Comparison of ENCODE assay signal across 8 mouse cellular contexts in the genomic region with DNA sequence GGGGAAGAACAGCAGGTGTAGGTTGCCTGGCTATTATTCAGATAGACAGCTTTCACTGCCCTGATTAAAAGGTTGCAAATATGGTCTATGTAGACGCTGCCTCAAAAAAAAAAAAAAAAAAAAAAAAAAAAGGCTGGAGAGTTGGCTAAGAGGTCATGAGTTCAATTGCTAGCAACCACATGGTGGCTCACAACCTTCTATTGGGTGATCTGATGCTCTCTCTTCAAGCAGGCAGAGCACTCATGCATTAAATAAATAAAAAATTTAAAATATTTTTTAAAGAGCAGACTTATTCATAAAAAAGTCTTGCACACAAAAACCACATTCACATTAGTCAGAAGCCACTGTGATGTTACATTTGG. TPM values are rescaled to one million over a fixed set of nuclear protein-coding genes. Genes with fewer than 3 reads are reported as not detected.
DNase-seq lines count a peak whose midpoint lies in the region; ATAC-seq and TF ChIP-seq lines count a peak whose summit lies in the region.

No protein-coding gene starts in this region.

- no peak for TF ChIP-seq CTCF in spleen, adult 2 months (IDR thresholded peaks at IDR 0.05; ENCODE audit: extremely low read depth, insufficient read depth, insufficient read length, insufficient replicate concordance)

- ATAC-seq in liver, embryonic 11.5 days (replicated peaks; ENCODE audit: low FRiP score), result no peak
- no peak for ATAC-seq in inflammation-experienced regulatory T-cells, adult 6 months

- H3K36me3 ChIP-seq in spleen, adult 2 months (ENCODE audit: control insufficient read depth, insufficient read depth, low read length), result peaks cover 24% of the 10 kb centered on the region
- H3K36me3 ChIP-seq in liver, embryonic 11.5 days (ENCODE audit: control insufficient read depth, insufficient read depth, low read length), result peaks cover 35% of the 10 kb centered on the region

- DNase-seq in embryo, embryonic 11 days, result peak; percentile 48
- DNase-seq in embryo, embryonic 10.5 days (ENCODE audit: low spot score), result no peak
- no peak for DNase-seq in spleen, adult 2 months (ENCODE audit: low read depth in 1 of 2, low spot score in 2 of 2)
- no peak for DNase-seq in spleen, postnatal 4 days (ENCODE audit: low spot score in 2 of 2)
- DNase-seq in liver, embryonic 11.5 days (ENCODE audit: low spot score), result no peak
- DNase-seq in adrenal gland, adult 18-20 months (ENCODE audit: low spot score in 2 of 2), result no peak
- DNase-seq in right cerebral cortex, adult 2 months (ENCODE audit: low spot score in 2 of 2), result no peak

- WGBS in spleen, adult 2 months, result 0% methylated on average over 1 of the region's 1 CpGs
- 8% methylated on average over 1 of the region's 1 CpGs for WGBS in liver, embryonic 11.5 days

- no peak for TF ChIP-seq POLR2A in spleen, adult 2 months (IDR thresholded peaks at IDR 0.05; ENCODE audit: low read depth, low read length)

- H3K4me1 ChIP-seq in spleen, adult 2 months (ENCODE audit: control insufficient read depth, insufficient read depth, insufficient read length), result peaks cover 19% of the 10 kb centered on the region; the same call in 1 of the 2 replicates
- peaks cover 29% of the 10 kb centered on the region for H3K4me1 ChIP-seq in liver, embryonic 11.5 days (replicated peaks; ENCODE audit: control insufficient read depth, insufficient read depth, low read length)

- H3K27ac ChIP-seq in spleen, adult 2 months (ENCODE audit: insufficient read depth, low read length), result peak overlapping the region; percentile 69; the same call in 1 of the 2 replicates
- peak overlapping the region; percentile 99 for H3K27ac ChIP-seq in liver, embryonic 11.5 days (ENCODE audit: low read depth, low read length)

- peak overlapping the region; percentile 57 for H3K4me3 ChIP-seq in spleen, adult 2 months (ENCODE audit: extremely low read depth, insufficient read depth, insufficient read length)
- peak overlapping the region; percentile 77 for H3K4me3 ChIP-seq in liver, embryonic 11.5 days (ENCODE audit: low read depth, low read length)

- H3K27me3 ChIP-seq in spleen, adult 2 months (ENCODE audit: control insufficient read depth, insufficient read depth, low read length), result no peaks in the 10 kb centered on the region
- no peaks in the 10 kb centered on the region for H3K27me3 ChIP-seq in liver, embryonic 11.5 days (replicated peaks; ENCODE audit: control insufficient read depth, insufficient read depth, low read length)

- no peaks in the 10 kb centered on the region for H3K9me3 ChIP-seq in liver, embryonic 11.5 days (ENCODE audit: control insufficient read depth, low read length)

- peak overlapping the region; percentile 81 for H3K9ac ChIP-seq in liver, embryonic 11.5 days (ENCODE audit: low read depth, low read length)

- peak overlapping the region; percentile 97 for H3K4me2 ChIP-seq in liver, embryonic 11.5 days

RNA-seq across cellular contexts. Expression of gene Mbd3, which starts 1.2 kb away (rescaled TPM):
- 110 and 124 TPM in 2 replicates for polyA plus RNA-seq in spleen, adult 2 months (2012; rRNA removed)
- 174 and 175 TPM in 2 replicates for polyA plus RNA-seq in liver, embryonic 11.5 days (2014; fragmentation: Nextera tagmentation; extraction: Ambion mirVana)
- total RNA-seq in adrenal gland, adult 18-20 months (2021), result 100 to 1,000 TPM; 137 to 157 TPM
- 10 to 100 TPM; 19.2 to 30.4 (median 25.9) TPM for polyA plus RNA-seq in inflammation-experienced regulatory T-cells, adult 6 months (2017; shearing (Covaris generic))

RNA-seq across cellular contexts. Expression of gene Uqcr11, which starts 8.5 kb away (rescaled TPM):
- polyA plus RNA-seq in spleen, adult 2 months (2012; rRNA removed), result 399 and 753 TPM in 2 replicates
- 835 and 866 TPM in 2 replicates for polyA plus RNA-seq in liver, embryonic 11.5 days (2014; fragmentation: Nextera tagmentation; extraction: Ambion mirVana)
- 1,000 to 10,000 TPM in 1 of 2 experiments, 100 to 1,000 TPM in 1; 797 to 1,071 TPM for total RNA-seq in adrenal gland, adult 18-20 months (2021)
- 100 to 1,000 TPM; 289 to 335 (median 330) TPM for polyA plus RNA-seq in inflammation-experienced regulatory T-cells, adult 6 months (2017; shearing (Covaris generic))

RNA-seq across cellular contexts. Expression of gene Mex3d, which starts 10.7 kb away (rescaled TPM):
- polyA plus RNA-seq in spleen, adult 2 months (2012; rRNA removed), result 13.4 and 22.6 TPM in 2 replicates
- 2.5 and 3.7 TPM in 2 replicates for polyA plus RNA-seq in liver, embryonic 11.5 days (2014; fragmentation: Nextera tagmentation; extraction: Ambion mirVana)
- 10 to 100 TPM; 16.6 to 18.0 TPM for total RNA-seq in adrenal gland, adult 18-20 months (2021)
- polyA plus RNA-seq in inflammation-experienced regulatory T-cells, adult 6 months (2017; shearing (Covaris generic)), result 1 to 10 TPM in 1 of 3 experiments, under 1 TPM in 2; 0.79 to 1.3 (median 0.79) TPM

RNA-seq across cellular contexts. Expression of gene Tcf3, which starts 35.3 kb away (rescaled TPM):
- 173 and 240 TPM in 2 replicates for polyA plus RNA-seq in spleen, adult 2 months (2012; rRNA removed)
- polyA plus RNA-seq in liver, embryonic 11.5 days (2014; fragmentation: Nextera tagmentation; extraction: Ambion mirVana), result 148 and 149 TPM in 2 replicates
- 10 to 100 TPM; 32.9 to 44.2 TPM for total RNA-seq in adrenal gland, adult 18-20 months (2021)
- 1 to 10 TPM; 6.7 to 8.2 (median 7.9) TPM for polyA plus RNA-seq in inflammation-experienced regulatory T-cells, adult 6 months (2017; shearing (Covaris generic))

RNA-seq across cellular contexts. Expression of gene Plk5, which starts 41.9 kb away (rescaled TPM):
- 0.04 TPM in 1 of 2 replicates, not detected in the other for polyA plus RNA-seq in spleen, adult 2 months (2012; rRNA removed)
- 0.25 TPM in 2 replicates for polyA plus RNA-seq in liver, embryonic 11.5 days (2014; fragmentation: Nextera tagmentation; extraction: Ambion mirVana)
- total RNA-seq in adrenal gland, adult 18-20 months (2021), result under 1 TPM; 0.19 to 0.27 TPM
- polyA plus RNA-seq in inflammation-experienced regulatory T-cells, adult 6 months (2017; shearing (Covaris generic)), result not detected
